Mouse (Mus musculus): ENCODE data around the gene C1rb. TPM values are rescaled to one million over a fixed set of nuclear protein-coding genes. Genes with fewer than 3 reads are reported as not detected.
"Not testable (repeated sequence)": the region's sequence is repeated elsewhere in the genome, so short reads cannot be mapped to it uniquely, and the experiment has no call there.

C1rb gene
- polyA plus RNA-seq, 1 experiment from 2014 or later, result not detected

- no peaks in the 10 kb centered on the region for H3K27me3 ChIP-seq (ENCODE audit: control insufficient read depth, insufficient read depth, low read length)
- no peaks in the 10 kb centered on the region for H3K36me3 ChIP-seq (replicated peaks; ENCODE audit: control insufficient read depth, insufficient read depth, low read depth, low read length)
- DNase-seq (ENCODE audit: low spot score), result no peak
- no peak overlapping the region for H3K4me2 ChIP-seq (ENCODE audit: low read depth, low read length)
- no peaks in the 10 kb centered on the region for H3K4me1 ChIP-seq (ENCODE audit: control insufficient read depth, insufficient read depth, low read length)
- 0 out of 2 replicates have a peak, but pooled peaks cover 2% of the 10 kb centered on the region for H3K9me3 ChIP-seq (replicated peaks; ENCODE audit: control insufficient read depth, low read length)
- no peak overlapping the region for H3K9ac ChIP-seq (replicated peaks; ENCODE audit: low read length)
- WGBS, result 90% methylated on average over 4 of the region's 4 CpGs
- no peak overlapping the region for H3K27ac ChIP-seq (replicated peaks; ENCODE audit: low read depth, low read length)
- ATAC-seq (replicated peaks; ENCODE audit: insufficient number of reproducible peaks, low FRiP score, low TSS enrichment, low read depth), result no peak
- H3K4me3 ChIP-seq (ENCODE audit: low read depth, low read length), result no peak overlapping the region
Measured at GRCm38 (mm10) chr6:124602031-124602430, 31.9 kb downstream of the C1rb start.

GRCm38 (mm10) chr6:124625612-124626011 is 55.5 kb downstream of the C1rb start:
- H3K9ac ChIP-seq (replicated peaks; ENCODE audit: low read length), result no peak overlapping the region
- ATAC-seq (replicated peaks; ENCODE audit: insufficient number of reproducible peaks, low FRiP score, low TSS enrichment, low read depth) (no peak), DNase-seq (ENCODE audit: low spot score) (no peak)
- H3K27me3 ChIP-seq (ENCODE audit: control insufficient read depth, insufficient read depth, low read length), result no peaks in the 10 kb centered on the region
- H3K4me1 ChIP-seq (ENCODE audit: control insufficient read depth, insufficient read depth, low read length), result no peaks in the 10 kb centered on the region
- no peaks in the 10 kb centered on the region for H3K9me3 ChIP-seq (replicated peaks; ENCODE audit: control insufficient read depth, low read length)
- no peak overlapping the region for H3K4me2 ChIP-seq (ENCODE audit: low read depth, low read length)
- no peak overlapping the region for H3K27ac ChIP-seq (replicated peaks; ENCODE audit: low read depth, low read length)
- WGBS, result 89% methylated on average over 13 of the region's 13 CpGs
- H3K4me3 ChIP-seq (ENCODE audit: low read depth, low read length), result no peak overlapping the region
- H3K36me3 ChIP-seq (replicated peaks; ENCODE audit: control insufficient read depth, insufficient read depth, low read depth, low read length), result no peaks in the 10 kb centered on the region

DNA sequence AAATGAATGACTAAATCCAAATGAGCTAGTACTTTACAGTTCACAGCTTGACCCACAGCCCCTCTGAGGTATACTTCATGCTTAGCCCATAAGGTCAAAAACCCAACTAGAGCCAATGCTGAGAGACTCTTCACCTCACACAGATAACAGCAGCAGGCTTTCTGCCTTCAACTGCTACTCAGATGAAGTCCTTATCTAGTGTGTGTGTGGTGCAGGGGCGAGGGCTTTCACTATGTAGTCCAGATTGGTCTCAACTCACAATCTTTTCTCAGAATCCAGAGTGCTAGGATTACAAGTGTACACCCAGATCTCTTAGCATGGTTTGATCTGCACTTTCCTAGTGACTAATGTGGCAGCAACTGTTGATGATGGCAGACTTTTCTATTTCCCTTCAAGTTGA is 56.1 kb downstream of the C1rb start:
- H3K4me3 ChIP-seq (ENCODE audit: low read depth, low read length); H3K27ac ChIP-seq (replicated peaks; ENCODE audit: low read depth, low read length); H3K27me3 ChIP-seq (ENCODE audit: control insufficient read depth, insufficient read depth, low read length); ATAC-seq (replicated peaks; ENCODE audit: insufficient number of reproducible peaks, low FRiP score, low TSS enrichment, low read depth); H3K36me3 ChIP-seq (replicated peaks; ENCODE audit: control insufficient read depth, insufficient read depth, low read depth, low read length); H3K4me2 ChIP-seq (ENCODE audit: low read depth, low read length); H3K9ac ChIP-seq (replicated peaks; ENCODE audit: low read length); H3K4me1 ChIP-seq (ENCODE audit: control insufficient read depth, insufficient read depth, low read length); H3K9me3 ChIP-seq (replicated peaks; ENCODE audit: control insufficient read depth, low read length); DNase-seq (ENCODE audit: low spot score): not testable (repeated sequence)
- 33% methylated on average over 1 of the region's 1 CpGs for WGBS

GRCm38 (mm10) chr6:124630763-124631162 is 60.7 kb downstream of the C1rb start:
- Histone ChIP-seq H3K27me3 (ENCODE audit: control insufficient read depth, insufficient read depth, low read length) (no peaks in the 10 kb centered on the region), H3K4me1 (ENCODE audit: control insufficient read depth, insufficient read depth, low read length) (no peaks in the 10 kb centered on the region), H3K36me3 (replicated peaks; ENCODE audit: control insufficient read depth, insufficient read depth, low read depth, low read length) (no peaks in the 10 kb centered on the region), H3K9ac (replicated peaks; ENCODE audit: low read length) (no peak overlapping the region), H3K4me3 (ENCODE audit: low read depth, low read length) (no peak overlapping the region), H3K4me2 (ENCODE audit: low read depth, low read length) (no peak overlapping the region), H3K9me3 (replicated peaks; ENCODE audit: control insufficient read depth, low read length) (no peaks in the 10 kb centered on the region), H3K27ac (replicated peaks; ENCODE audit: low read depth, low read length) (no peak overlapping the region)
- WGBS, result 84% methylated on average over 4 of the region's 4 CpGs
- DNase-seq (ENCODE audit: low spot score), result no peak
- ATAC-seq (replicated peaks; ENCODE audit: insufficient number of reproducible peaks, low FRiP score, low TSS enrichment, low read depth), result no peak

Other genes starting within 250 kb of the C1rb start
- 37.6 and 38.5 TPM in 2 replicates for gene Pex5, start 155.2 kb upstream of the C1rb start, polyA plus RNA-seq (2014; fragmentation: Nextera tagmentation; extraction: Ambion mirVana)
- 6.3 and 6.4 TPM in 2 replicates for gene Clstn3, start 105.5 kb upstream of the C1rb start, polyA plus RNA-seq (2014; fragmentation: Nextera tagmentation; extraction: Ambion mirVana)
- 0.29 and 0.38 TPM in 2 replicates for gene C1rl, start 77.2 kb upstream of the C1rb start, polyA plus RNA-seq (2014; fragmentation: Nextera tagmentation; extraction: Ambion mirVana)
- 0.08 and 0.20 TPM in 2 replicates for gene C1ra, start 57.9 kb upstream of the C1rb start, polyA plus RNA-seq (2014; fragmentation: Nextera tagmentation; extraction: Ambion mirVana)
- 0.29 and 1.2 TPM in 2 replicates for gene C1s1, start 27.9 kb upstream of the C1rb start, polyA plus RNA-seq (2014; fragmentation: Nextera tagmentation; extraction: Ambion mirVana)
- not detected in 2 replicates for gene C1s2, start 65.8 kb downstream of the C1rb start, polyA plus RNA-seq (2014; fragmentation: Nextera tagmentation; extraction: Ambion mirVana)
- 33.4 and 43.6 TPM in 2 replicates for gene Lpcat3, start 92.7 kb downstream of the C1rb start, polyA plus RNA-seq (2014; fragmentation: Nextera tagmentation; extraction: Ambion mirVana)
- gene Emg1, start 141.9 kb downstream of the C1rb start, polyA plus RNA-seq (2014; fragmentation: Nextera tagmentation; extraction: Ambion mirVana), result 251 and 254 TPM in 2 replicates
- gene Phb2, start 142.0 kb downstream of the C1rb start, polyA plus RNA-seq (2014; fragmentation: Nextera tagmentation; extraction: Ambion mirVana), result 371 and 375 TPM in 2 replicates
- 6.0 and 11.2 TPM in 2 replicates for gene Ptpn6, start 168.4 kb downstream of the C1rb start, polyA plus RNA-seq (2014; fragmentation: Nextera tagmentation; extraction: Ambion mirVana)
- gene Grcc10, start 171.1 kb downstream of the C1rb start, polyA plus RNA-seq (2014; fragmentation: Nextera tagmentation; extraction: Ambion mirVana), result 518 and 553 TPM in 2 replicates
- not detected in 2 replicates for gene Gm45234, start 185.7 kb downstream of the C1rb start, polyA plus RNA-seq (2014; fragmentation: Nextera tagmentation; extraction: Ambion mirVana)
- gene Atn1, start 186.2 kb downstream of the C1rb start, polyA plus RNA-seq (2014; fragmentation: Nextera tagmentation; extraction: Ambion mirVana), result 9.0 and 9.6 TPM in 2 replicates
- gene Eno2, start 199.4 kb downstream of the C1rb start, polyA plus RNA-seq (2014; fragmentation: Nextera tagmentation; extraction: Ambion mirVana), result 4.3 and 4.5 TPM in 2 replicates
- gene Lrrc23, start 209.4 kb downstream of the C1rb start, polyA plus RNA-seq (2014; fragmentation: Nextera tagmentation; extraction: Ambion mirVana), result 0.29 and 0.97 TPM in 2 replicates
- gene Spsb2, start 238.4 kb downstream of the C1rb start, polyA plus RNA-seq (2014; fragmentation: Nextera tagmentation; extraction: Ambion mirVana), result 4.7 and 4.8 TPM in 2 replicates
- 721 and 787 TPM in 2 replicates for gene Tpi1, start 244.0 kb downstream of the C1rb start, polyA plus RNA-seq (2014; fragmentation: Nextera tagmentation; extraction: Ambion mirVana)

All from embryonic facial prominence, embryonic 11.5 days (tissue).